Mouse (Mus musculus): Measurements from ENCODE around the gene Nrm. TPM values are rescaled to one million over a fixed set of nuclear protein-coding genes. Genes with fewer than 3 reads are reported as not detected.

Nrm gene
- total RNA-seq, 2 experiments from 2014 or later = 1.8 to 2.5 TPM

DNA sequence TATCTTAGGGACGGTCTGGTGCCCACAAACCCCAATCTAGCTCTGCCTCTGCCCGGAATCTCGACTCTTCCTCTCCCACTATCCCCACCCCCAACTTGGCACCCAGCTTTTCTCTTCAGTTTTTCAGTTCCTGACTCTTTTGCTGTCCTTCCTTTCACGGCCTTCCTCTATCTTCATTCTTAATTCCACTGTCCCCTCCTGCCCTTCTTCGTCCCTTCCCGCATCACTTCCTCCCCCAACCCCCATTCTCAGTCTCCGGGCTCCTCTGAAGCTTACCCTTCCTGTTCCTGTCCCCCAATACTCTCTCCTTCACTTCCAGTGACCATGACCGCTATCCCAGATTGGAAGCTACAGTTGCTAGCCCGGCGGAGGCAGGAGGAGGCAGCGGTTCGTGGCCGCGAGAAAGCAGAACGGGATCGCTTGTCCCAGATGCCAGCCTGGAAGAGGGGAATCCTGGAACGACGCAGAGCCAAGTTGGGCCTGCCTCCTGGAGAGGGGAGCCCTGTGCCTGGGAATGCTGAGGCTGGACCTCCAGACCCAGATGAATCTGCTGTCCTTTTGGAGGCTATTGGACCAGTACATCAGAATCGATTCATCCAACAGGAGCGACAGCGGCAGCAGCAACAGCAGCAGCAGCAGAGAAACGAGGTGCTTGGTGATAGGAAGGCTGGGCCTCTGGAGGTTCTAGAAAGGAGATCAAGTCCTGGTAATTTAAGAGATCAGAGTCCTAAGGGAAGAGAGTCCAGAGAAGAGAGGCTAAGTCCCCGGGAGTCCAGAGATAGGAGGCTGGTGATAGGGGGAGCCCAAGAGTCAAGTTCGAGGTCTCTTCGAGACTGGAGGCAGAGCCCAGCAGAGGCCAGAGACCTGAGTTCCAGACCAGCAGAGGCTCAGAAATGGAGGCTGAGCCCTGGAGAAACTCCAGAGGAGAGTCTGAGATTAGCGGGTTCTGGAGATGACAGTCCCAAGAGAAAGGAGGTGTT, 6.1 kb downstream of the Nrm start:
- peak; percentile 76 to 79 for DNase-seq

DNA sequence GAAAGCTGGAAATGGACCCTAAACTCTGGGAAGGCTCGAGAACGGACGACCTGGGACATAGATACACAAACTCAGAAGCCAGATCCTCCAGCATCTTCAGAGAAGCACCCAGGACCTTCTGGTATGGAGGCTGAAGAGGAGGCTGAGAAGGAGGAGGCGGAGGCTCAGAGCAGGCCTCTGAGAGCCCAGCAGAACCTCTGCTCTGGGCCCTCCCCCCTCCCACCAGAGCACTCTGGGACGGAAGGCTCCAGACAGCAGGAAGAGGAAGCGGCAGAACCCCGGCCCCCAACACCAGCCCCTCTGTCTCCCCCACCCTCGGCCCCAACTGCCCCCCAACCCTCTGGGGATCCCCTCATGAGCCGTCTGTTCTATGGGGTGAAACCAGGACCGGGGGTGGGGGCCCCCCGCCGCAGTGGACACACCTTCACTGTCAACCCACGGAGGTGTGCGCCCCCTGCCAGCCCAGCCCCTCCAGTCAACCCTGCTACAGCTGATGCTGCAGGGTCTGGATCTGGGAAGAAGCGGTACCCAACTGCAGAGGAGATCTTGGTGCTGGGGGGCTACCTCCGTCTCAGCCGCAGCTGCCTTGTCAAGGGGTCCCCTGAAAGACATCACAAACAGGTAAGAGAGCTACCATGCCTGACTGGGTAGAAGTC, 7.2 kb downstream of the Nrm start:
- peak; percentile 55 to 68 for DNase-seq

DNA sequence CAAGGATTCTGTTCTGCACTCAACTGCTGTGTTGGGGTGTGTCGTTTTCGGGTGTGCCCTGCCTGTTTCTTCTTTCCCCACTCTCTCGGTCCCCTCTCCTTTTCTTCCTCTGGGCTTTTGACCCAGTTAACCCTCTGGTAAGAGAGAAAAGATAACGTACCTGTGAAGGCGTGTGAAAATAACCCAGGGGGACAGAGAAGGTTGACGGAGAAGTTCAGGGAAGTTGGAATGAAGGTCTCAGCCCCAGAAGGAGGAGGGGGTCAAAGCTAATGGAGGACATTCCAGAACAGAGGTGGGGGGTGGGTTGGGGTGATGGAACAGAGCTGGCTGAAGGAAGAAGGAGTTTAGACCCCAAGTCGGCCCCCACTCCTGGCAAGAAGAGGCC, 7.8 kb downstream of the Nrm start:
- DNase-seq = no peak

DNA sequence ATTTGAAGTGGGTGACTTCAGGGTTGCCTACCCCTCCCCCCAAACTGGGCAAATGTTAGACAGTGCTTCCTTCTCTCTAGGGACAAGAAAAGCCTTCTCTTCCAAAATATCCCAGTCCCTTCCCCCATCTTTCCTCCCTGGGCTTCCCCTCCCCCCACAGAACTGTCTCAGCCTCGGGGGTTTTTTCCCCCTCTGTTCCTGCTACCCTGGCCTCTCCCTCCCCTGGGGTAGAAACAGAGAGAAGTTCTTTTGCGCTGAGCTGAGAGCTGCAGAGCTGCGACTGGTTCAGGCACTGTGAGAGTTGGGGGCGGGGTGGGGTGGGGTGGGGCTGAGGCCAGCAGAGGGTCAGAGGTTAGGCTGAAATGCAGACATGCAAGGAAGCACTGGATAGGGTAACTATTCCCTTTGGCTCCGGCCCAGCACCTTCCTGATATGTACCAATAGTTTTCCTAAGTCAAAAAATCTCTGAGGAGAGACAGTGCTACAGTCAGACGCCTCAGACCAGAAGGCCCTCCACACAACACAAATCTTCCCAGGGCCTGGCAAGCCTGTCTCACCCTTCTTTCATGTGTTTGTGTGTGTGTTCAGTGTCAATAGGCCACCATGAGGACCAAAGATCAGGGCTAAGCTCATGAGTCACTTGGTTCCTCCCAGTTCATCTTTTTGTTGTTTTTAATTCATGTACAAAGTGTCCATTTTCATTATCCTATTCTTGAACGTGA, 8.4 kb downstream of the Nrm start:
- peak; percentile 78 to 80 for DNase-seq

DNA sequence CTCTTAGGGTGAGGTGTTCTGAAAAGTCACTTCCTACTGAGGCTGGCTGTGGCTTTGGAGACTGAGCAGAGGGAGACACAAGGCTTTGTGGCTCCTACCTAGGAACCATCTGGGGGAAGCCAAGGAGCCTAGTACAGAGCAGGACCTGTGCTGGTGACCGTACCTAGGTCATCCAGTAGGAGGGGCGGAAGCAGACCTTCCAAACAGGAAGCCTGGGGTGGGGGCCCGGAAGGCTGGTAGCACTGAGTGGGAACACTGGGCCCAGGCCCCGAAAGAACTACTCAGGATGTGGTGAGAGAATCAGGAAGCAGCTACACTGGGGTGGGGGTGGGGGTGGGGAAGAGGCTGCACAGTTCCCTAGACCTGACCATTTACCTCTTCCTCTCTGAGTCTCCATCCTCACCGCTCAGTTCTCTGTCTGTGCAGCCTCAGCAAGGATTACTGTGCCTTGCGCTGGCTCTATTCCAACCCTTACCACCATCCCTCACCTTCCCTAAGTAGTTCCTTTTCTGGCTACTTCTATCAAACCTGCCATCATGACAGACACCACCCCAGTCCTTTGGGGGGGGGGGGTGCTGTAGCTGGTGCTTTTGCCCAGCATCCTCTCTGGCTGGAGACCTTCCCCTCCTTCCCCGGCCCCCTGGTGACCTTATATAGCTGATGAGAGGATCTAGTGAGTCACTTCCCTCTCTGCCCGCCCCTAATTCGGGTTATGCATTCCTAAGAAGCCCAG, 9.2 kb downstream of the Nrm start:
- peak; percentile 79 to 92 for DNase-seq

DNA sequence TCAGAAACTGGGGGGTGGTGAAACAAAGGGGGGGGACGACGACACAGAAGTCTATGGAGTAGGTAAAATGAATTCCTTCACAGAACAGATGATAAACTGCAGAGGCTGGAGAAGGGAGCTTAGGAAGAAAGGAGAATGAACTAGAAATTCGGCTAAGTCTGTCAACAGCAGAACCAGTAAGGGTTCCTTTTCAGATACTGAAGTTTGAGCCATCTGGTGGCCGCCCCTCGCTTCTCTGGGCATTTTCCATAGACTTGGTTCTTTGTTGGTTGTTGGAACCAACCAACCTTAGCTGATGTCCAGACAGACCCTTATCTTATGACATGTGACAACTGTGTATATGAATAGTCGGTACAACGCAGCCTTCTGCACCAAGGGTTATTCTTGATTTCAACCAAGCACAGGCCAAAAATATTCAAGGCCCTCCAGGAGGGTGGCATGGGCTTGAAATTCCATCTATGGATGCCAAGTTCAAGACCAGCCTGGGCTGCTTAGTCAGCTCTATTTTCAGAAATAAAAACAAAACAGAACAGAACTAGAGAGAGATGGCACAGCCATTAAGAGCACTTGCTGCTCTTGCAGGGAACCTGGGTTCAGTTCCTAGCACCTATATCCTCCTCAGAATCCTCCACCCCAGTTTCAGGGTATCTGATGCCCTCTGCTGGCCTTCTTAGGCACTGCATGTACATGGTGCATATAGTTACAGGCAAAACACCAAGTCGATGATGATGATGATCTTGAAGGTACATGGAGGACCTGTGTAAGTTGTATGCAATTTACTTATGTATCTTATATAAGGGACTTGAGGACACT, 10.0 kb downstream of the Nrm start:
- peak in 1 of 2 experiments; percentile 54 for DNase-seq

DNA sequence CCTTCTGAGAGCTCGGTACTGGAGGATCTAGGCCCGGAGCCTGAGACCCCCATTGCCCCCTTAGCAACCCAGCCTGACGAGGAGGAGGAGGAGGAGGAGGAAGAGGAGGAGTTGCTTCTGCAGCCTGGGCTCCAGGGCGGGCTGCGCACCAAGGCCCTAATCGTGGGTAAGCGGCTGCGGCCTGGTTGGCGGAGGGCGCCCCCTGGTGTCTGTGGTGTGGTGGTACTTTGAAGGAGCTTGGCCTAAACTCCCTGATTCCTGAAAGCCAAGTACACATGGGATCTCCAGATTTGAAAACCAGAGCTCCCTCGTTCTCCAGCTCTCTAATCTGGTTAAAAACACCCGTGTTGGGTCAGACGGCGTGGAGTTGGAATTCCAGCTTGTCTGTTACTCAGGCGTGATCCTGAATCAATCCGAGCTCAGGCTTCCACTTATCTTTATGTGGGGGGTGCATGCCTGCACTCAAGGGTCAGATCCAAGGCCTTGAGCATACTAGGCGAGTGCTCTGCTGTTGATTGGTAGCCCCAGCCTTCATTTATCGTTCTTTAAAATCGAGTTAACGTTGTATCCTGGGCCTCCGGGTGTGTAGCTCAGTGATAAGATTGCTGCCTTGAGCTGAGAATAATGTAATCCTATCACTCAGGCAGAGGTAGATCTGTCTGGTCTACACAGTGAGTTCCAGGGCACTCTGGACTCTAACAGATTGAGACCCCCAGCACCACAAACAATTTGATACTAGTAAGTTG, 12.8 kb downstream of the Nrm start:
- peak; percentile 90 to 96 for DNase-seq

DNA sequence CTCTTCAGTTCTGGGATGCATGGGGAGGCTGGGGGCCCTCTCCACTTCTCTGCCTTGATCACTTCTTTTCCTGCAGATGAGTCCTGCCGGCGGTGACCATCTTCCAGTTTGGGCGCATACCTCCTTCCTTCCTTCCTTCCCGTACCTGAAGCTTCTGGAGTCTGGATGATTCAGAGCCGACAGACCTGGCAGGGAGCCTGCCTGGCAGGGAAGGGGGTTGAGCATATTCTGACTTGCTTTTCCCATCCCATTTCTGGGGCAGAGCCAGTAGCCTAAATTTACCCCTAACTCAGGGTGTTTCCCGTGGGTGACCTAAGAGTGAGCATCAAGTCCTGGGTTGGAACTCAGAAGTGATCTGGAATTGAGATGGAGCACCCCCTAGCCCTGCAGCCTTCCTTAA, 13.6 kb downstream of the Nrm start:
- no peak for DNase-seq

DNA sequence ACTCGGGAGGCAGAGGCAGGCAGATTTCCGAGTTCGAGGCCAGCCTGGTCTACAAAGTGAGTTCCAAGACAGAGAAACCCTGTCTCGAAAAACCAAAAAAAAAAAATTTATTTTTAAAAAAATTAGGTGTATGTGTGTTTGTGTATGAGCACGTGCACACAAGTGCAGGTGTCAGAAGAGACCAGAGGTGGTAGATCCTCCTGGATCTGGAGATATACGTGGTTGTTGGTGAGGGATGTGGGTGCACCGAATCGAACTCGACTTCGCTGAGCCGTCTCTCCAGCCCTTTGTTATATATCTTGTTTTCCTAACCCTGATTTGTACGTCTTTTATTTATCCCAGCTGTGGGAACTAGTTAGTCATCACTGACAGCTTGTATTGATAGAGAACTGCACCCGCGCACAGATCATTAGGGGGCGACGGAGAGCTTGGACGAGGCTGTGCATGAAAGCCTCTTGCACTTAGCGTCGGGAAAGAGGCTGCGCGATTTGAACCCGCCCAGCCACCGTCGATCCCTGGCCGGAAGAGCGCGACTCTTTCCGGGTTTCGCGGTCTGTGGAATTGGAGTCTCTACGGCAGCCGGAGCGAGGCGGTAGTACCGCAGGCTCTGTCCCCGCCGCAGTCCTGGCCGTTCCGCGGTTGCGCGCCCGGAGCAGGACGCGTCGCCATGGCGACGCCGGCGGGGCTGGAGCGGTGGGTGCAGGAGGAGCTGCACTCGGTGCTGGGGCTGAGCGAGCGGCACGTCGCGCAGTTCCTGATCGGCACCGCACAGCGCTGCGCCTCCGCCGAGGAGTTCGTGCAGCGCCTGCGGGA, 18.3 kb downstream of the Nrm start, which contains the start of gene Dhx16:
Gene Dhx16 (plus strand): TSS at position 575 of the 813 bp plus-strand sequence.
- peak; percentile 96 to 98 for DNase-seq

DNA sequence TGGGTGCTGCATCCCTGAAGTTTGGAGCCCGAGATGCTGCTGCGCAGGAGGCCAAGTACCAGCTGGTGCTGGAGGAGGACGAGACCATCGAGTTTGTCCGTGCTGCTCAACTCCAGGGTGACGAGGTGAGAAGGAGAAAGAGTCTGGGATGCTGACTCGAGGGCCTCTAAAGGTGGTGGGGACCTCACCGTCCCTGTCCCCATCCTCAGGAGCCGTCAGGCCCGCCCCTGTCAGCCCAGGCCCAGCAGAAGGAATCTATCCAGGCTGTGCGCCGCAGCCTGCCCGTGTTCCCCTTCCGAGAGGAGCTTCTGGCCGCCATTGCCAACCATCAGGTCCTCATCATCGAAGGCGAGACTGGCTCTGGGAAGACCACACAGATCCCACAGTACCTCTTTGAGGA, 21.8 kb downstream of the Nrm start:
- no peak for DNase-seq

DNA sequence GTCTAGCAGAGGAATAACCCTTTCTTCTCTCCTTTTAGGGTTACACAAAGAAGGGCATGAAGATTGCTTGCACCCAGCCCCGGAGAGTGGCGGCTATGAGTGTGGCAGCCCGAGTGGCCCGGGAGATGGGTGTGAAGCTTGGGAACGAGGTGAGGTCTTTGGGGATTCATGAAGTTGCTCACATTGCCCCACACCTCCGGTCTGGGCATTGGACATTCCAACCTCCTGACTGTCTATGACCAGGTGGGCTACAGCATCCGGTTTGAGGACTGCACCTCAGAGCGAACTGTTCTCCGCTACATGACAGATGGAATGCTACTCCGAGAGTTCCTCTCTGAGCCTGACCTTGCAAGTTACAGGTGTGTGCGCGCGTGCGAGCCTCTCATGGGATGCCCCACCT, 22.7 kb downstream of the Nrm start:
- no peak for DNase-seq

DNA sequence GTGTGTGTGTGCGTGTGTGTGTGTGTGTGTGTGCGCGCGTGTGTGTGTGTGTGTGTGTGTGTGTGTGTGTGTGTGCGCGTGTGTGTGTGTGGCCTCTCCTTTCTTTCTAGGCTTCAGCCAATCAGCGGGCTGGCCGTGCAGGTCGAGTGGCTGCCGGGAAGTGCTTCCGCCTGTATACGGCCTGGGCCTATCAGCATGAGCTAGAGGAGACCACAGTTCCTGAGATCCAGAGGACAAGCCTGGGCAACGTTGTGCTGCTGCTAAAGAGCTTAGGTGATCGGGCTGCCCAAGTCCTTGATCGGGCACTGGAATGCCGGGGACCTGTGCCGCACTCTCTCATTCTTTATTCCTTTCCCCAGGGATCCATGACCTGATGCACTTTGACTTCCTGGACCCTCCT, 26.6 kb downstream of the Nrm start:
- DNase-seq = no peak

DNA sequence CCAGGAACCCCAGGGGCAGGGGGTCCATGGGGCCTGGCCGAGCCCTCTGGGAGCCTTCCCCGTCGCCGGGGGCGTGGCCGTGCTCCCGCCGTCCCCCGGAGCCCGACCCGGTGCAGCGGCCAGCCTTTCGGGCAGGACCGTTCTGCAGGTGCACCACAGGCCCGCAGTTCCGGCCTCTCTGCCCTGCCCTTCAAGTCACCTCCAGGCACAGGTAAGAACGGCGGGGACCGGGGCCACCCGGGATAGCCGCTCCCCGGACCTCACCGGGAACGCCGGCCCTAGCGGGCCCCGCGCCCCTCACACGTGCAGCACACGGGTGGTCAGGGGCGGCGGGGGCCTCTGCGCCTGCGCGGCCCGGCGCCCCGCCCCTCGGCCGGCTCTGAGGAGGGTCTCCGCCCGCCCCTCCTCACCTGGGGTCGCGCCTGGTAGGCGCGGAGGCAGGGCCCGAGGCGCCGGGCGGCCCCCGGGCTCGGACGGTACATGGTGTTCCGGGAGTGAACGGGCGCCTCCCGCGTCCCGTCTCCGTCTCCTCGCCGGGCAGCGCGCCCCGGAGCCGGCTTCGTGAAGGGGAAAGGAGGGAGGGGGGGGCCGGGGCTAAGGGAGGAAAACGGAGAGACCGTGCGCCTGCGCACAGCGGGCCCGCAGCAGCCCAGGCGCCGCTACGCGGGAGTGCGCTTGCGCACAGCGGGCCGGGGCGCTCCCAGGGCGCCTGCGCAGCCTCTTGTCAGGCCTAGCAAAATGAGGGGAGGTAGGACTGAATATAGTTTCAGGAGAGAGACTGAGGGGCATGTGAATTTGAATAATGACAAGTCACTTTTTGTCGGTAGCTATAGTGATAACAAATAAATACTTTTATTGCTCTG, 35.9 kb downstream of the Nrm start, which contains the start of gene 2310061I04Rik:
Gene 2310061I04Rik (minus strand): TSS at position 651 of the 863 bp plus-strand sequence.
- peak; percentile 90 to 95 for DNase-seq

DNA sequence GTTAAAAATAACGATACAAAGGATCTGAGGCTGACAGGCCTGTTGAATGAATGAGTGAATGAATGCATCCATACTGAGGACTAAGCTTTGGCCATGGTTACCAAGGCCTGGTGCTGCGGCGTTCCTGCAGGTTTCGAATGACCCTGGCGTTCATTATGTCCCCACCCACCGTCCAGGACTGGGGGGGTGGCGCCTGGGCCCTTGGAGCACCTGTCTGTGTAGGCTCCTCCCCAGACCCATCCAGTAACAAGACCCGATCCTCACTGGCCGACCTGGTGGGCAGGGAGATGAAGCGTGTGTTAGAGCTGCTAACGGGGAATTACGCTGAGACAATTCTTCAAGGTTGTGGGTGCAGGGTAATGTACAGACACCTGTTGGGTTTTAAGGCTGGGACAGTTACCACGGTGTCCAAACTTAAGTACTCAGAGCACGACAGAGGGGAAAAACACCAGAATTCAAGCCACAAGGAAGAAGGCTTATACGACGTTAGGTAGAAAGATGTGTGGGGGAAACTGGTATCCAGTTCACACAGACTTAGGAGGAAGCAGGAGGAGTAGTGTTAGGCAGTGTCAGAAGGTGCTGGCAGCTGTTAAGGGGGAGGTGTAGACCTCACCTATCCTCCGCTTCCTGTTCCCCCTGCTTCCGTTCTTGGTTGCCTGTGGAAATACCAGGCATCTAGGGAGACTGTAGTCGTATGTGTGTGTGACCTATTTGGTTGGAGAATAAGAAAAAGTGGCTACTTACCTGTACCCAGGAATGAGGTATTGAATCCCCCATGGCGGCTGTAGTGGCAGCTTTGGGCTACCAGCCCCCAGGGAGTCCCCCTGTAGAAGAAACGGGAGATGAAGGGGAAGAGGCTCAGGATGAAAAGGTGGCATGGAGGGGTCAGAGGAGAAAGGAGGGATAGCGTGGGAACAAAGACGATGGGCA, 36.8 kb downstream of the Nrm start:
- DNase-seq = no peak

DNA sequence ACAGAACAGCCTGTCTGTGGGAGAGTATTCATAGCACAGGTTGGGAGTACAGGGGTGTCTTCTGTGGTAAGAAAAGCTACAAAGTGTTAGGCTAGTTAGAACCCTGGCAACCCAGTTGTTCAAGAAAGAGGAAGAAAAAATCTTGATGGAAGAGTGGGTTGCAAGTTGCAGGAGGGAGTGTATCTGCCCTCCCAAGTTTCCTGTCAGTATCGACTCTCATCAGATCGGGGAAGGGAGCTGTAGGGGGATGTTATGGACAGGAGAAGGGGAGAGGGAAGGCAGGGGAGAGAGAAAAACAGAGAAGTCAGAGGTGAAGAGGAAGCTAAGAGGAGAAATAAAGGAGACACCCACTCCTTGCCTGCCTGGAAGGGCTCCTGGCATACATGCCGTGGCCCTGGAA, 39.5 kb downstream of the Nrm start:
- no peak for DNase-seq

DNA sequence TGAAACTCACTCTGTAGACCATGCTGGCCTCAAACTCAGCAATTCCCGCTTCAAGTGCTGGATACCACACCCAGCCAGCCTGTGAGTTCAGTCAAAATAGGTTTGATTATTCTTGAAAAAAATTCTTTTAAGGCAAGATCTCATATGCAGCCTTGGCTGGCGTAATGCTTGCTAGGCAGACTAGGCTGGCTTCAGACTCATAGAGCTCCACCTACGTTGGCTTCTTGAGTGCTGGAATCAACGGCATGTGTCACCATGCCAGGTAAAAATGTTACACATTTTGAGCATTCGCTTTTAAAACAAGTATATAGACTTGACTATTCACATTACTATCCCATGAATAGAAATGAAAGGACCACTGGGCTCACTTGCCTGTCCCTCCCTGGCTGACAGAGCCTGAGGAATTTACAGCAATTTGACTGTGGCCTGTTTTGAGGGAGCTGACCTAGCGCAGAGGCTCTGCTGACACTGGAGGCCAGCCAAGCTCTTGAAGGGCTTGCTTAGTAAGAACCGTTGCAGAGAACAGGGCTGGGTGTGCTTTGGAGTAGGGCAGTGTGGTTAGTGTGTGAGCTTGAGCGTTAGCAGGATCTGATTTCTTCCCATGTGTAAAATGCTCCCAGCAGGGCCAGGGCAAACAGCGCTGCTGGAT, 42.3 kb downstream of the Nrm start:
- DNase-seq = peak; percentile 70 to 73

DNA sequence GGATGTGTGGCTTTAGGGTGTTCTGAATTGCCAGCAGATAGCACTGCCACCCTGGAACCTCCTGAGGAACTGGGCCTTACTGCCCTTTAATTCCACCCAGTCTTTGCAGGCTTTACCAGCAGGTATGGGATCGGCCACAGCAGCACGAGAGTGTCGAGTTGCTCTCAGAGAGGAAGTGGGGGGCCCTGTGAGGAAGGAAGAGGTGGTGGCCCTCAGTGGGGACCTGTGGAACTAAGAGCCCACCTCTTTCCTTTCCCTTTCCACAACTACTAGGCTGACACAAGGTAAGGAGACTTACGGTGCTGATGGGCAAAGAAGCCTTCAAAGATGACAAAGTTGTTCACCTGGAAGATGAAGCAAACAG, 42.9 kb downstream of the Nrm start:
- no peak for DNase-seq

All from heart, adult 18-20 months (tissue).